Mouse (Mus musculus): ENCODE data around the gene Msl1. TPM values are rescaled to one million over a fixed set of nuclear protein-coding genes. Genes with fewer than 3 reads are reported as not detected.

The Msl1 gene
- polyA plus RNA-seq (2012; ENCODE audit: low replicate concordance), result 68.7 and 118 TPM in 2 replicates

DNA sequence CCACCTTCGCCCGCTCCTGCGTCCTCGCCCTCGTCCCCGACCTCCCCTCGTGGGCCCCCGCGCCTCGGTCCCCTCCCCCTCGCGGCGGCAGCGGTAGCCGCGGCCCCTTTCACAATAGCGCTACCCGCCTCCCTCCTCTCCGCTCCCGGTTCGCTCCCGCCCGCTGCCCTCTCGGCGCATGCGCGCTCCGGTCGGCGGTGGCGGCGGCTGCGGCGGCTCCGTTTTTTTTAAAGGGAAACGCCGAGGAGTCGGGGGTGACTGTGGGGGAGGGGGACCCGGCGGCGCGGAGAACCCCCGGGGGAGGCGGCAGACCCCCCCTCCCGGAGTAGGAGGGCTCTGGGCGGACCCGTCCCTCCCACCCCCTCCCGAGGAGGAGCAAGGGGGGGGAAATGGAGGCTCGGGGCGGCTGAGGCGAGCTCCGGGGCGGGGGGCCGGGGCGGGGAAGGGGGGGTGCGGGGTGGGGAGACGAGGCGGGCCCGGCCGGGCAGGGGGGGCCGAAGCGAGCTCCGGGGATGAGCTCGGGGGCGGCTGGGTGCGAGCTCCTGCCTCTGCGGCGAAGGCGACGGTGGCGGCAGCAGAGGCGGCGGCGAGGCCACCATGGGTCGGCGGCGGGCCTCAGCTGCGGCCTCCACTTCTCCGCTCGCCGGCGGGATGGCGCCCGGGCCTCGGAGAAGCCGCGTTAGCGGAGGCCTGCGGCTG, at the start of gene Msl1:
TSS of gene Msl1 (plus strand) at position 502 of the 699 bp plus-strand sequence.

DNA sequence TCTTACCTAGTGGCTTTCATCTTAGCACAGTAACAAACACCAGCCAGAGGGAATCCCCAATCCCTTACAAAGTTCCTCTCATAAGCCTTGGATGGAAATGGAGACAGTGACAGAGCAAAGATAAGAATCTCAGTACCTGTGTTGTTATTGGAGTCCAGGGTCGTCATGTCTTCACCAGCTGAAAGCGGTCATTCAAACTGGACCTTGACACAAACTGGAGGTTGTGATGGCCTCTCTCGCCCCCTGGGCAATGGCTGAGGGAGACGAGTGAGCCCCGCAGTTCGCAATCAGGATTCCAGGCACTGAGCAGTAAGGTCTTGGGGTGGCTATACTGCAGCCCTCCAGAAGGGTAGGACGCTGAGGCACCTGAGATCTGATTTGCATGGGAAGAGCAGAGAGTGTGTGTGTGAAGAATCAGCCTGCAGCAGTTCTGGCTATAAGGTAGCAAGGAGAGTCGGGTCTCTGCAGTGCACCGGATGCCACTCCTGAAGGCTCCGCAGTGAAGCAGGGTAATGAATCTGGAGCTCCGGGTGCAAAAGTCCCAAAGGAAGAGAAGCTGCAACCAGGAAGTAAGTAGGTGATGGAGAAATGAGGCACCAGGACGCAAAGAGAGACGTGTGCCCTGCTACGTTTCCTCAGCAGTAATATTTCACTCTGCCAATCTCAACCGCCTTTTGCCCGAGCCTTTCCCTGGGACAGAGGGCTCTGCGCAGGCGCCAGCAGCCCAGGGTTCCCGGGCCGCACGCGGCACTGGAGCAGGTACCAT, 20.6 kb upstream of the Msl1 start, which contains the start of gene Nr1d1:
TSS of gene Nr1d1 (minus strand) at position 752 of the 766 bp plus-strand sequence.

DNA sequence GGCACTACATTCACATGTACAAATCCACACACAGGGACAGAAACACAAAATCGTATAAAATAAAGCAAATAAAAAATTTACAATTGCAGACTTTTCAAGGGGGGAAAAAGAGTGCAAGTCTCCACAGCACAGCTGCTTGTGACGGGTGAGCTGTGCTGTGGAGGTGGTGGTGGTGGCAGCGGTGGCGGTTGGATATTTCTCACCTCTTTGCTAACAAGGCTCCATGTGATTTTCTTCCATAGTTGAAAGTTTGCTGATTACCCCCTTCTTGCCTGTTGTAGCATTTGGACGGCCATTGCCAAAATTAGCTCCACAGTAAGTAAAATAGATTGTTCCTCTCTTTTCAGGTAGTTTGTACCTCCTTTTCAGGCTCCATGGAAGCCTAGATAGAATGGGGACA, 9.3 kb downstream of the Msl1 start, which contains the start of gene Casc3:
TSS of gene Casc3 (plus strand) at position 301 of the 400 bp plus-strand sequence.

DNA sequence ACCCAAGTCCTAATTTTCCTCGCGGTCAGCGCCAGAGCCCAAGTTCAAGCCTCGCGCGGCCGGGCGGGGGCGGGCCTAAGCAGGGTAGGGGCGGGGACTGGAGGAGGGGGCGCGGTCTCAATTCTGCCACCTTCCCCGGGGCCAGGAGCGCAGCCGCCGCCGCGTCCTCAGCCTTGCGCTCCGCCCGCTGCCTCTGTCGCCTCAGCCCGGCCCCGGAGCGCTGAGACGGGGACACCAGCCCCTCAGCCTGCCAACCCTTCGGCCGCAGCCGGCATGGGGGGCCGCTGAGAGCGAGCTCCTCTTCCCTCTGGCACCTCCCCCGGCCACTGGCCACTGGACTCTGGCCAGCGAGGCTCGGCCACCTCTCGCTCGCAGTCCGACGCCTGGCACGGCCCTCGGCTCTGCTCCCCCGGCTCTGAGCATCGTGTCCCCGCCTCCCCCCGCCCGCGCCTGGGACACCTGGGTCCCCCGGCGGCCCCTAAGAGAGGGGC, 41.4 kb downstream of the Msl1 start, which contains the start of gene Rapgefl1:
TSS of gene Rapgefl1 (plus strand) at position 135 of the 491 bp plus-strand sequence.

Other genes with a start within 250 kb of the Msl1 start
- 8.4 and 9.6 TPM in 2 replicates for gene Ikzf3, start 249.5 kb upstream of the Msl1 start, polyA plus RNA-seq (2012; ENCODE audit: low replicate concordance)
- gene Zpbp2, start 244.4 kb upstream of the Msl1 start, polyA plus RNA-seq (2012; ENCODE audit: low replicate concordance), result 0.98 and 1.0 TPM in 2 replicates
- 60.4 and 108 TPM in 2 replicates for gene Ormdl3, start 208.1 kb upstream of the Msl1 start, polyA plus RNA-seq (2012; ENCODE audit: low replicate concordance)
- not detected in 2 replicates for gene Lrrc3c, start 197.2 kb upstream of the Msl1 start, polyA plus RNA-seq (2012; ENCODE audit: low replicate concordance)
- gene Gm12355, start 169.9 kb upstream of the Msl1 start, polyA plus RNA-seq (2012; ENCODE audit: low replicate concordance), result not detected in 2 replicates
- gene Gsdma3, start 169.2 kb upstream of the Msl1 start, polyA plus RNA-seq (2012; ENCODE audit: low replicate concordance), result not detected in 2 replicates
- gene Gsdma2, start 148.8 kb upstream of the Msl1 start, polyA plus RNA-seq (2012; ENCODE audit: low replicate concordance), result not detected in 2 replicates
- gene Gsdma, start 131.2 kb upstream of the Msl1 start, polyA plus RNA-seq (2012; ENCODE audit: low replicate concordance), result 0.67 TPM in 1 of 2 replicates, not detected in the other
- 193 and 224 TPM in 2 replicates for gene Psmd3, start 113.0 kb upstream of the Msl1 start, polyA plus RNA-seq (2012; ENCODE audit: low replicate concordance)
- gene Csf3, start 94.3 kb upstream of the Msl1 start, polyA plus RNA-seq (2012; ENCODE audit: low replicate concordance), result 0.41 TPM in 1 of 2 replicates, not detected in the other
- 111 and 145 TPM in 2 replicates for gene Med24, start 66.1 kb upstream of the Msl1 start, polyA plus RNA-seq (2012; ENCODE audit: low replicate concordance)
- gene Thra, start 54.9 kb upstream of the Msl1 start, polyA plus RNA-seq (2012; ENCODE audit: low replicate concordance), result 41.6 and 45.3 TPM in 2 replicates
- gene Nr1d1, start 20.2 kb upstream of the Msl1 start, polyA plus RNA-seq (2012; ENCODE audit: low replicate concordance), result 1.6 and 4.8 TPM in 2 replicates
- gene Casc3, start 9.4 kb downstream of the Msl1 start, polyA plus RNA-seq (2012; ENCODE audit: low replicate concordance), result 33.5 and 39.4 TPM in 2 replicates
- 0.37 and 0.64 TPM in 2 replicates for gene Rapgefl1, start 41.3 kb downstream of the Msl1 start, polyA plus RNA-seq (2012; ENCODE audit: low replicate concordance)
- 35.8 and 37.7 TPM in 2 replicates for gene Wipf2, start 68.1 kb downstream of the Msl1 start, polyA plus RNA-seq (2012; ENCODE audit: low replicate concordance)
- gene Cdc6, start 112.3 kb downstream of the Msl1 start, polyA plus RNA-seq (2012; ENCODE audit: low replicate concordance), result 1.6 and 3.5 TPM in 2 replicates
- 33.5 and 53.2 TPM in 2 replicates for gene Rara, start 132.3 kb downstream of the Msl1 start, polyA plus RNA-seq (2012; ENCODE audit: low replicate concordance)
- gene Gjd3, start 187.5 kb downstream of the Msl1 start, polyA plus RNA-seq (2012; ENCODE audit: low replicate concordance), result not detected in 2 replicates
- 13.6 and 83.6 TPM in 2 replicates for gene Top2a, start 228.7 kb downstream of the Msl1 start, polyA plus RNA-seq (2012; ENCODE audit: low replicate concordance)
- gene Igfbp4, start 245.7 kb downstream of the Msl1 start, polyA plus RNA-seq (2012; ENCODE audit: low replicate concordance), result 61.9 and 62.5 TPM in 2 replicates